Mouse (Mus musculus): ENCODE measurements around the gene Whrn.

DNA sequence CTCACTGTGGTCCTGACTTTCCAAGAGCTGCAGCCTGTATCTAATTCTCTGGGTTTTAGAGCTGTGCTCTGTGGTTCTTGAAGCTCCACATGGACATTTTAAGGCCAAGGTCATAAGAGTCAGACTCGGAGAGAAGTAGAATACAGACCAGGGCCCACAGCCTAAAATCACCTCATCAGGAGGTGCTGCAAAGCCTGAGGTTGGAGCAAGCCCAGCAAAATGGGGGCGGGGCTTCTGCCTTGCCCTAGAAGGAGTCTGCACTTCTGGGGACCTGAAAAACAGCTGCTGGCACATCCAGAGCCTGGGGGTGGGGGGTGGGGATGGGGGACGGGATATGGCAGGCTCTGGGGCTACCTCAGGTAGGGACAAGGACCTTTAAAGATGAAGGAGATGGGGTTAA lies 65.4 kb downstream of the Whrn start:
- TF ChIP-seq CTCF (IDR thresholded peaks at IDR 0.05; ENCODE audit: low read depth) (no peak), EP300 (IDR thresholded peaks at IDR 0.05; ENCODE audit: low read depth) (no peak)
